Mouse (Mus musculus): ENCODE results near the gene Orm2. TPM values are rescaled to one million over a fixed set of nuclear protein-coding genes. Genes with fewer than 3 reads are reported as not detected.

Gene Orm2
- total and polyA plus RNA-seq, 3 experiments: not detected

- Histone ChIP-seq H3K4me2 (ENCODE audit: insufficient read depth, low read depth, poor library complexity, severe bottlenecking) (no peak within 1 kb of the TSS), H3K4me1 (ENCODE audit: control insufficient read depth in 1 of 2, insufficient read depth in 2 of 2) (peaks cover 21 to 26% of the 10 kb centered on the region in 2 experiments), H3K79me2 (replicated peaks; ENCODE audit: control insufficient read depth, extremely low read depth, insufficient read depth, poor library complexity, severe bottlenecking) (no peaks in the 10 kb centered on the region), H3K27me3 (replicated peaks) (no peaks in the 10 kb centered on the region), H3K4me3 (replicated peaks in 1 of 3; ENCODE audit: low read depth in 2 of 3, low read length in 2 of 3, poor library complexity in 1 of 3) (no peak within 1 kb of the TSS), H3K27ac (ENCODE audit: insufficient read depth, low read depth) (no peak within 1 kb of the TSS), H3K36me3 (replicated peaks in 1 of 2; ENCODE audit: control insufficient read depth in 1 of 2, insufficient read depth in 1 of 2, low read length in 1 of 2) (peaks cover 14 to 22% of the 10 kb centered on the region in 2 experiments), H3K9me3 (replicated peaks; ENCODE audit: low read length) (no peaks in the 10 kb centered on the region), H3K9ac (ENCODE audit: insufficient read depth, low read depth) (no peak within 1 kb of the TSS)
- dilution Hi-C loops (cut with MboI; ENCODE audit: extremely low pct_ligation_motif_present, extremely low pct_unique_long_range_greater_than_20kb, low sequenced_read_pairs): no loop called here
- TF ChIP-seq CHD2 (IDR thresholded peaks at IDR 0.05; ENCODE audit: low read length) (no peak), ELF1 (IDR thresholded peaks at IDR 0.05; ENCODE audit: low read depth, low read length) (no peak), MAZ (IDR thresholded peaks at IDR 0.05; ENCODE audit: low read depth, low read length) (no peak), MYC (IDR thresholded peaks at IDR 0.05; ENCODE audit: low read depth, low read length) (no peak), JUND (conservative IDR thresholded peaks at IDR 0.05; ENCODE audit: low read depth, low read length) (no peak), JUN (IDR thresholded peaks at IDR 0.05; ENCODE audit: insufficient read depth, low read depth, low read length) (no peak), MEF2A (IDR thresholded peaks at IDR 0.05; ENCODE audit: borderline replicate concordance, low read depth, low read length) (no peak), EP300 (IDR thresholded peaks at IDR 0.05; ENCODE audit: low read length) (no peak), CTCF (conservative IDR thresholded peaks at IDR 0.05 in 1 of 2, IDR thresholded peaks at IDR 0.05 in 1 of 2; ENCODE audit: low read depth in 2 of 2, low read length in 2 of 2) (no peak), POLR2A (IDR thresholded peaks at IDR 0.05; ENCODE audit: low read depth, low read length) (no peak), UBTF (IDR thresholded peaks at IDR 0.05; ENCODE audit: low read depth, low read length) (no peak), ETS1 (conservative IDR thresholded peaks at IDR 0.05; ENCODE audit: low read depth, low read length) (no peak), USF2 (conservative IDR thresholded peaks at IDR 0.05; ENCODE audit: low read depth, low read length) (no peak)
- in situ Hi-C loops (cut with MboI; ENCODE audit: low pct_ligation_motif_present, low pct_unique_long_range_greater_than_20kb, low sequenced_read_pairs): loop anchor here (10.0 kb wide), 1 partner anchor 49 kb away; the partner anchor contains the start of gene Akna
- no peak for DNase-seq (ENCODE audit: extremely low read depth)
Observed at GRCm38 (mm10) chr4:63355877-63356665, 6.2 kb upstream of the Orm2 start, which contains the start of gene Orm3. Gene Orm3 (plus strand): TSS chr4:63356162.

GRCm38 (mm10) chr4:63356981-63357570 lies 5.2 kb upstream of the Orm2 start:
- no peak overlapping the region for H3K9ac ChIP-seq (ENCODE audit: insufficient read depth, low read depth)
- dilution Hi-C loops (cut with MboI; ENCODE audit: extremely low pct_ligation_motif_present, extremely low pct_unique_long_range_greater_than_20kb, low sequenced_read_pairs) (no loop called here), in situ Hi-C loops (cut with MboI; ENCODE audit: low pct_ligation_motif_present, low pct_unique_long_range_greater_than_20kb, low sequenced_read_pairs) (loop anchor here (10.0 kb wide), 1 partner anchor 48 kb away; the partner anchor contains the start of gene Akna)
- TF ChIP-seq POLR2AphosphoS2 (IDR thresholded peaks at IDR 0.05; ENCODE audit: low read depth, low read length) (no peak; the same call in 1 of the 2 replicates), JUN (IDR thresholded peaks at IDR 0.05; ENCODE audit: insufficient read depth, low read depth, low read length) (no peak), POLR2A (IDR thresholded peaks at IDR 0.05; ENCODE audit: low read depth, low read length) (no peak), PAX5 (IDR thresholded peaks at IDR 0.05; ENCODE audit: low read length) (no peak), MYC (IDR thresholded peaks at IDR 0.05; ENCODE audit: low read depth, low read length) (no peak), TBP (conservative IDR thresholded peaks at IDR 0.05; ENCODE audit: low read depth, low read length) (no peak), USF2 (conservative IDR thresholded peaks at IDR 0.05; ENCODE audit: low read depth, low read length) (no peak), NRF1 (IDR thresholded peaks at IDR 0.05; ENCODE audit: low read depth, low read length) (no peak), UBTF (IDR thresholded peaks at IDR 0.05; ENCODE audit: low read depth, low read length) (no peak)
- H3K4me2 ChIP-seq (ENCODE audit: insufficient read depth, low read depth, poor library complexity, severe bottlenecking): no peak overlapping the region
- H3K27ac ChIP-seq (ENCODE audit: insufficient read depth, low read depth): no peak overlapping the region
- H3K79me2 ChIP-seq (replicated peaks; ENCODE audit: control insufficient read depth, extremely low read depth, insufficient read depth, poor library complexity, severe bottlenecking): no peaks in the 10 kb centered on the region
- H3K36me3 ChIP-seq (replicated peaks in 1 of 2; ENCODE audit: control insufficient read depth in 1 of 2, insufficient read depth in 1 of 2, low read length in 1 of 2): peaks cover 14 to 27% of the 10 kb centered on the region in 2 experiments
- no peaks in the 10 kb centered on the region for H3K27me3 ChIP-seq (replicated peaks)
- H3K9me3 ChIP-seq (replicated peaks; ENCODE audit: low read length): no peaks in the 10 kb centered on the region
- H3K4me3 ChIP-seq (replicated peaks in 1 of 3; ENCODE audit: low read depth in 2 of 3, low read length in 2 of 3, poor library complexity in 1 of 3): no peak overlapping the region
- H3K4me1 ChIP-seq (ENCODE audit: control insufficient read depth in 1 of 2, insufficient read depth in 2 of 2): peaks cover 21 to 26% of the 10 kb centered on the region in 2 experiments
- DNase-seq (ENCODE audit: extremely low read depth): peak; percentile 34

Measured in CH12.LX (cell line).